Mouse (Mus musculus) embryonic fibroblast, embryonic 13.5 days (primary cell): ENCODE measurements at regions not wholly inside any gene's neighbourhood (a gene's known extent, or its start where the extent isn't known, plus 50 kb on each side); places are given as distances from the start of the nearest gene placed in this dataset.

Source experiments
- H3K27ac ChIP-seq: 2 replicates; pipeline ENCODE4 v1.5.1; 2012; ENCODE audit warnings: low read length, control low read depth, inconsistent platforms; ENCODE audit not compliant: insufficient read depth
- H3K4me1 ChIP-seq: 2 replicates; pipeline ENCODE4 v1.6.1; 2011; ENCODE audit warnings: low read length; ENCODE audit not compliant: control insufficient read depth, insufficient read depth
- H3K4me3 ChIP-seq: 2 replicates; pipeline ENCODE4 v1.5.1; 2011; ENCODE audit warnings: mild to moderate bottlenecking, control low read depth, low read length; ENCODE audit not compliant: insufficient read depth
- CTCF ChIP-seq: IDR thresholded peaks from 2 replicates; pipeline ENCODE4 v1.5.1; 2011; ENCODE audit warnings: mild to moderate bottlenecking, control low read depth, low read length, moderate library complexity, borderline replicate concordance; ENCODE audit not compliant: insufficient read depth
- POLR2A ChIP-seq: IDR thresholded peaks from 2 replicates; pipeline ENCODE4 v1.6.1; 2011; ENCODE audit warnings: low read depth, mild to moderate bottlenecking, control low read depth, low read length, moderate library complexity

GRCm38 (mm10) chr12:51294971-51295477 is 52.8 kb upstream of the G2e3 start:
- TF ChIP-seq CTCF: no peak
- H3K27ac ChIP-seq: no peak overlapping the region
- H3K4me1 ChIP-seq: no peaks in the 10 kb centered on the region
- H3K4me3 ChIP-seq: no peak overlapping the region

- H3K4me3 ChIP-seq: no peak overlapping the region
- H3K27ac ChIP-seq: no peak overlapping the region
- no peaks in the 10 kb centered on the region for H3K4me1 ChIP-seq
- no peak for TF ChIP-seq POLR2A
- TF ChIP-seq CTCF: no peak
Measured at GRCm38 (mm10) chr12:51278358-51278757, 69.5 kb upstream of the G2e3 start.

- TF ChIP-seq POLR2A (no peak), CTCF (no peak)
- Histone ChIP-seq H3K4me1 (no peaks in the 10 kb centered on the region), H3K27ac (no peak overlapping the region), H3K4me3 (no peak overlapping the region)
Measured at GRCm38 (mm10) chr12:51275818-51276538, 71.9 kb upstream of the G2e3 start.

GRCm38 (mm10) chr12:51273486-51273885 is 74.4 kb upstream of the G2e3 start:
- no peaks in the 10 kb centered on the region for H3K4me1 ChIP-seq
- TF ChIP-seq CTCF (no peak), POLR2A (no peak)

GRCm38 (mm10) chr12:51242839-51243238 is 105.0 kb upstream of the G2e3 start:
- H3K27ac ChIP-seq: no peak overlapping the region
- no peaks in the 10 kb centered on the region for H3K4me1 ChIP-seq
- no peak overlapping the region for H3K4me3 ChIP-seq
- no peak for TF ChIP-seq CTCF
- no peak for TF ChIP-seq POLR2A

More at GRCm38 (mm10) chr12:51273486-51273885, 74.4 kb upstream of the G2e3 start:
- Histone ChIP-seq H3K27ac (no peak overlapping the region), H3K4me3 (no peak overlapping the region)

GRCm38 (mm10) chr12:51241131-51241781 is 106.6 kb upstream of the G2e3 start:
- H3K4me1 ChIP-seq: no peaks in the 10 kb centered on the region

GRCm38 (mm10) chr12:51211691-51212090 is 136.2 kb upstream of the G2e3 start:
- TF ChIP-seq POLR2A (no peak), CTCF (no peak)
- H3K27ac ChIP-seq: no peak overlapping the region
- H3K4me3 ChIP-seq: no peak overlapping the region
- H3K4me1 ChIP-seq: no peaks in the 10 kb centered on the region

More at GRCm38 (mm10) chr12:51241131-51241781, 106.6 kb upstream of the G2e3 start:
- no peak overlapping the region for H3K27ac ChIP-seq
- H3K4me3 ChIP-seq: no peak overlapping the region
- TF ChIP-seq CTCF (no peak), POLR2A (no peak)

- Histone ChIP-seq H3K4me3 (no peak overlapping the region), H3K27ac (no peak overlapping the region), H3K4me1 (no peaks in the 10 kb centered on the region)
- TF ChIP-seq CTCF: no peak
- TF ChIP-seq POLR2A: no peak
Measured at GRCm38 (mm10) chr12:51196289-51196688, 151.6 kb upstream of the G2e3 start.

GRCm38 (mm10) chr12:51195136-51195535 is 152.7 kb upstream of the G2e3 start:
- Histone ChIP-seq H3K27ac (no peak overlapping the region), H3K4me1 (no peaks in the 10 kb centered on the region), H3K4me3 (no peak overlapping the region)
- TF ChIP-seq CTCF (no peak), POLR2A (no peak)

GRCm38 (mm10) chr12:51190754-51191153 is 157.1 kb upstream of the G2e3 start:
- TF ChIP-seq POLR2A: no peak
- no peaks in the 10 kb centered on the region for H3K4me1 ChIP-seq

More at GRCm38 (mm10) chr12:51190754-51191153, 157.1 kb upstream of the G2e3 start:
- Histone ChIP-seq H3K27ac (no peak overlapping the region), H3K4me3 (no peak overlapping the region)
